Mouse (Mus musculus) bone marrow, adult 2 months (tissue): ENCODE results near the gene Ccdc157. TPM values are rescaled to one million over a fixed set of nuclear protein-coding genes. Genes with fewer than 3 reads are reported as not detected.

Experiments
- H3K27ac ChIP-seq: fragments of 200-500 bp; 2 replicates; pipeline ENCODE4 v1.5.1; 2012; ENCODE audit warnings: low read depth, mild to moderate bottlenecking, control low read depth, inconsistent platforms, low read length; ENCODE audit not compliant: control insufficient read depth, poor library complexity, insufficient read depth
- H3K4me1 ChIP-seq: fragments of 200-500 bp; 2 replicates; pipeline ENCODE4 v1.6.1; 2011; ENCODE audit warnings: low read length; ENCODE audit not compliant: control insufficient read depth, insufficient read depth
- H3K4me3 ChIP-seq: fragments of 200-500 bp; replicated peaks from 2 replicates; pipeline ENCODE3; 2011; ENCODE audit warnings: mild to moderate bottlenecking, low read depth, low read length, control low read depth; ENCODE audit not compliant: control insufficient read depth
- CTCF ChIP-seq: fragments of 200-500 bp; IDR thresholded peaks from 2 replicates; pipeline ENCODE4 v1.5.1; 2011; ENCODE audit warnings: low read length, control low read depth; ENCODE audit not compliant: control insufficient read depth, insufficient read depth
- POLR2A ChIP-seq: fragments of 200-500 bp; IDR thresholded peaks from 2 replicates; pipeline ENCODE4 v1.6.1; 2011; ENCODE audit warnings: low read depth, mild to moderate bottlenecking, control low read depth, low read length, borderline replicate concordance; ENCODE audit not compliant: control insufficient read depth
- WGBS: fragments of 180-500 bp; shearing (Covaris S2); methylation state at CpG from one replicate; pipeline ENCODE4 v1.1.7; 2018; 5-methylcytosine and 5-hydroxymethylcytosine counted together
- polyA plus RNA-seq: library from polyadenylated mRNA; stranded (reverse); fragments of >200 nt; gene quantifications from 2 replicates; pipeline ENCODE4 v1.2.4, GENCODE M21; 2011; ENCODE audit warnings: low replicate concordance; ENCODE audit not compliant: missing spikeins, insufficient read depth, insufficient read length

The Ccdc157 gene
- polyA plus RNA-seq, 1 experiment, result 5.0 TPM

- TF ChIP-seq POLR2A (no peak), CTCF (no peak)
- no peak overlapping the region for H3K27ac ChIP-seq
- peaks cover 2% of the 10 kb centered on the region for H3K4me1 ChIP-seq
- H3K4me3 ChIP-seq, result no peak overlapping the region
- 82% methylated on average over 11 of the region's 11 CpGs for WGBS
These were observed 42.0 kb upstream of the Ccdc157 start for GRCm38 (mm10) chr11:4201981-4202700.

DNA sequence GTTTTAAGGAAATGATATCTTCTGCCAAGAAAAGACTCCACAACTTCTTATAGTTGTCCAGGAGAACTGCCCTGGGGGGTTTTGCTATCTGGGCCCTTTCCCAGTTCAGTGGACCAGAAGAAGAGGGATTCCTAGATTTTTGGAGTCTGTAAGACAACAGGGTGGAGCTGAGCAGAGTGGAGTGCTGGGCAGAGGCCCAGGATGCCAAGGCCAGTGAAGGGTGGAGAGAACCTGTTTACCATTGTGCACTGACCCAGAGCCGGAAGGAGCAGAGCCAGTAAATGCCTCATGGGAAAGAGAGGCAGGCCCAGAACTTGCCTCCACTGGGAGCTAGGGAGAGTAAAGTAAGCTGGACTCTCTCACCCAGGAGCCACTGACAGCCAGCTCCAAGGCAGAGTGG, 37.6 kb upstream of the Ccdc157 start:
- Histone ChIP-seq H3K4me1 (peaks cover 1% of the 10 kb centered on the region; the same call in 1 of the 2 replicates), H3K27ac (no peak overlapping the region), H3K4me3 (no peak overlapping the region)
- 68% methylated on average over 1 of the region's 1 CpGs for WGBS
- TF ChIP-seq POLR2A, result no peak
- no peak for TF ChIP-seq CTCF

DNA sequence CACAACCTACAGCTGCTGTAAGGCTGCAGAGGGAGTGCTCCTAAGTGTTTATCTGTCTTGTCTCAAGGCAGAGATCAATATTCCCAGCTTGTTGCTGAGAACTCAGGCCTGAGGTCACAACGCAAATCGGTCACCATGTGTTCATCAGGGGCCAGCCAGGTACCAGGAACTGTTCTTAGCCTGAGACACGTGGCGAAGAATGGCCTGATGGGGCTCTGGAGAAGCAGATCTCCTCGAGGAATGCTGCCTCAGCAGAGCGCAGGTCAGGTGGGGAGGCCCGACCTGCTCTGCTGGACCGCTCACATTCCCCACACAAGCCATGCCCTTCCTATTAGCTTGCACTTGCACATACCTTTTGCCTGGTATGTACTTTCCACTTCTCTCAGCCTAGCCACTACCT, 36.5 kb upstream of the Ccdc157 start:
- TF ChIP-seq POLR2A, result no peak
- TF ChIP-seq CTCF, result no peak
- no peak overlapping the region for H3K4me3 ChIP-seq
- H3K27ac ChIP-seq, result no peak overlapping the region
- peaks cover 1% of the 10 kb centered on the region; the same call in 1 of the 2 replicates for H3K4me1 ChIP-seq
- WGBS, result 85% methylated on average over 8 of the region's 8 CpGs

DNA sequence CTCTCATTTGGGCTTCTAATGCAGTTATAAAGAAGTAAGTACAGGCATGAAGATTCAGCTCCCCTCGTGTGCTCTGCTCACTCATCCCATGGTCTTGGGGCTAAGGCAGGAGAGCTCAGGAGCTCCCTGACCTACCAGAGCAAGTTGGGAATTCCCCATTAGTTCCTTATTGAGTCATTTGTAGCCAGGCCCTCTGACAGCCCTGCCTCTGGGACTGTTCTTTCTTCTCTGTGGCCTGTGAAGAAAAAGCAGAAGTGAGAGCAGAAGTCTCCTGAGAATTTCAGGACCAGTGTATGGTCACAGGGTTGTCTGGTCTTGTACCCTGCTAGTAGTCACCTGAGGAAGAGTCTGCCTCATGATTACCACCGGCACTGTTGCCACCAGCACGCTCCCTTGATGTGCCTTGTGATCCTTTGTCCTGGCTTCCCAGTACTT, 35.5 kb upstream of the Ccdc157 start:
- H3K27ac ChIP-seq, result no peak overlapping the region
- TF ChIP-seq CTCF, result no peak
- TF ChIP-seq POLR2A, result no peak
- peaks cover 1% of the 10 kb centered on the region; the same call in 1 of the 2 replicates for H3K4me1 ChIP-seq

GRCm38 (mm10) chr11:4193420-4193819, 33.3 kb upstream of the Ccdc157 start:
- H3K4me1 ChIP-seq, result peaks cover 1% of the 10 kb centered on the region; the same call in 1 of the 2 replicates
- H3K4me3 ChIP-seq, result no peak overlapping the region
- TF ChIP-seq POLR2A, result no peak
- no peak for TF ChIP-seq CTCF
- no peak overlapping the region for H3K27ac ChIP-seq

More for the DNA sequence above, 35.5 kb upstream of the Ccdc157 start:
- WGBS, result 13% methylated on average over 3 of the region's 3 CpGs
- H3K4me3 ChIP-seq, result no peak overlapping the region

- no peak for TF ChIP-seq POLR2A
- WGBS, result 77% methylated on average over 3 of the region's 3 CpGs
- H3K4me1 ChIP-seq, result peaks cover 1% of the 10 kb centered on the region; the same call in 1 of the 2 replicates
- H3K4me3 ChIP-seq, result no peak overlapping the region
- no peak overlapping the region for H3K27ac ChIP-seq
These were observed 32.7 kb upstream of the Ccdc157 start for GRCm38 (mm10) chr11:4192757-4193156.

GRCm38 (mm10) chr11:4190677-4191076, 30.6 kb upstream of the Ccdc157 start:
- H3K4me1 ChIP-seq, result no peaks in the 10 kb centered on the region; the same call in 1 of the 2 replicates
- H3K27ac ChIP-seq, result no peak overlapping the region
- 82% methylated on average over 3 of the region's 3 CpGs for WGBS
- H3K4me3 ChIP-seq, result no peak overlapping the region
- no peak for TF ChIP-seq CTCF
- no peak for TF ChIP-seq POLR2A

- Histone ChIP-seq H3K4me3 (no peak overlapping the region), H3K27ac (no peak overlapping the region), H3K4me1 (no peaks in the 10 kb centered on the region; the same call in 1 of the 2 replicates)
- 82% methylated on average over 6 of the region's 6 CpGs for WGBS
- TF ChIP-seq CTCF, result no peak
- TF ChIP-seq POLR2A, result no peak
These were observed 29.1 kb upstream of the Ccdc157 start for GRCm38 (mm10) chr11:4189182-4189581.
